Mouse (Mus musculus) gastrocnemius, adult 8-10 months (tissue): ENCODE measurements around the gene Sos2. TPM values are rescaled to one million over a fixed set of nuclear protein-coding genes. Genes with fewer than 3 reads are reported as not detected.
"Not testable (repeated sequence)": the region's sequence is repeated elsewhere in the genome, so short reads cannot be mapped to it uniquely, and the experiment has no call there.

Source experiments
- DNase-seq, 2 experiments: peaks; one replicate each; pipeline ENCODE4 v3.0.0; 2022; ENCODE audit warnings: low spot score in 2 of 2
- total RNA-seq, 4 experiments: library from RNA; stranded (reverse); gene quantifications; 2 replicates each; pipeline ENCODE4 v1.2.4; 2022

Sos2 gene
- total RNA-seq, 4 experiments from 2014 or later, result 53.2 to 59.9 (median 55.7) TPM

DNA sequence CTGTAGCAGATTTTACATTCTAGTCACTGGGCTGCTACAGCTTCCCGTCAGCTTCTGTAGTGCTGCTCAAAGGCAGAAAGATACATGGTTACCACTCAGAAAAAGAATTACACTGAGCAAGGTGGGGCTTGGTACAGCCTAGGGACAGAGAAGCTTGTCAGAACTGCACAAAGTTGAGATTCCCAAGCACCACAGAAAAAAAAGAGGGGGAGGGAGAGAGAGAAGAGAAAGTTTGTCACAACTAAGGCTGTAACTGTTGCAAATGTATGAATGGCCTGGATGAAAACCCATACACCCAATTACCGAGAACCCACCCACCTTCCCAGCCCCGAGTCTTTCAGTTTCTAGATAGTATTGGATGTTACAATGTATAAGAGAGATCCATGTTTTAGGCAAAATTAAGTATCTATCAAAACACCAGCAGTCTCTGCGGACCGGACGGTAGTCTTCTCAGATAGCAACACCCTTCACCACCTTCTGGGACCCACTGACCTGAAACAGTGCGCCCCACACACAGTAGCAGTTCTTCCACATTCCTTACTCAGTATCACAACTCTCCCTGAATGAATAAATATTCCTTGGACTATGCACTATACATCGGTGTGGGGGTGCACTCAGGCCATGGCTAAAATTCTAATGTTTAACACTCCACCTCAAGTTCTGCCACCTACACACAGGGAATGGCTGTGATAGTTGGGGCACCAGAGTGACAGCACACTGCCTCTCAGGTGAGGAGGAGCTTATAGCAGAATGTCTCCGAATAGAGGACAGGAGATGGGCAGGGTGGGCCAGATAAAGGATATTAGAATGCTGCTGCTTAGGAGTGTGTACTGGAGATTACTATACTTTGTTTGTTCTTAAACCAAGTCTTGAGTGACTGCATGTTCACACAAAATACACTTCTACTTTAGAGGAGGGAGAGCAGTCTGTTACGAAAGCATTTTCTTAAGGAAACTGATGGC, 6.8 kb downstream of the Sos2 start:
- no peak for DNase-seq

DNA sequence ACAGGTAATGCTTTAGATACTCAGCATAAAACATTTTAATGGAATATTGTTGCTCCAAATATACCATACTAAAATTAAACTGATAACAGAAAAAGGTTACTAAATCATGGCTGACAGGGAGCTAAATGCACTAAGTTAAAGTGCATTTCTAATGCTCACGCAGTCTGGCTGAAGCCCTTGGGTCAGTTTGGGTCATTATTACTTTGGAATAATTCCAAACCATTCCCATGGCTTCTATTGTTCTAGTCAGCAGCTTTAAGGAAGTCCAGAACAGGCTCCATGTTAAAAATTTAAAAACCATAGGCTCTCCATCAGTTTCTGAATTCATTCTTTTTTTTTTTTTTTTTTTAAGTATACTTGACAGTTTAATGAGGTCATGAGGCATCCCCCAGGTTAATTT, 7.5 kb downstream of the Sos2 start:
- DNase-seq, result no peak

DNA sequence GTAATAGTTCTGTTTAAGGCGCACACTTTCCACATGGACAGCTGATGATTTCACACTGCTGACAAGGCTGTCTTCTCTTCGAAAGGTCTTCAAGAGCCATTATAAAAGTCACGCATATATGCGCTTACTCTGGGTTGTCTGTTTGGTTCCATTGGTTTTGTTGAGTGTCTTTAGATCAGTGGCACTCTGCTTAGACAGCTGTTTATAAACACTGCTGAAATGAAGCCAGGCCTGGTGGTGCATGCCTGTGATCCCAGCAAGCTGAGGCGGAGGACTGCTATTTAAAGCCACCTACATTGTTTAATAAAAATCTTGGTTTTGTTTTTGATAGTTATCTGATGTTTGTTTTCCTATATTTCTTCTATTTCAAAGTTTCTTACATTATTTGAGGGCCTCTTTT, 14.9 kb downstream of the Sos2 start:
- DNase-seq, result no peak

DNA sequence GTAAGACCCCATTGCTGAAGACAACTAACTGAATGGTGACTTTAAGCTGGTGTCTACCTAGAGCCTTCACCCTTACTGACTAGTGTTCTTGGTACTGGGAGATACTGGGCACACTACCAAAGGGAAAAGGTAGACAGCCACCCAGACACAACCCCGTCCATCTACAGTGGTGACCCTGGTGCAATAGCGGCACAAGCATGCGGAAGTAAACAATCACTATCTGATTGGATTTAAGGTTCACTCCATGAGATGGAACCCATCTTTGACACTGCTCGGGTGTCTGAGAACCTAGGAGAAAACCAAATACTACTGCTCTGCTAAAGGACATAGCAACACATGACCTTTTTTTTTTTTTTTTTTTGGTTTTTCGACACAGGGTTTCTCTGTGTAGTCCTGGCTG, 20.0 kb downstream of the Sos2 start:
- DNase-seq, result no peak

DNA sequence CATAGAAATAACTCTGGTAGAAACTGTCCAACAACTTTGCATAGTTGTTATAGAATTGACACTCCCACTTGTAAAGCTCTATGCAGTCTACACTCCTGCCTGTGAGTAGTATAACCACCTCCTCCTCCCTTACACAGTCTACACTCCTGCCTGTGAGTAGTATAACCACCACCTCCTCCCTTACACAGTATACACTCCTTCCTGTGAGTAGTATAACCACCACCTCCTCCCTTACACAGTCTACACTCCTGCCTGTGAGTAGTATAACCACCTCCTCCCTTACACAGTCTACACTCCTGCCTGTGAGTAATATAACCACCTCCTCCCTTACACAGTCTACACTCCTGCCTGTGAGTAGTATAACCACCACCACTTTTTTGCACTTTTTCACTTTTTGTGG, 27.7 kb downstream of the Sos2 start:
- not testable (repeated sequence) for DNase-seq

DNA sequence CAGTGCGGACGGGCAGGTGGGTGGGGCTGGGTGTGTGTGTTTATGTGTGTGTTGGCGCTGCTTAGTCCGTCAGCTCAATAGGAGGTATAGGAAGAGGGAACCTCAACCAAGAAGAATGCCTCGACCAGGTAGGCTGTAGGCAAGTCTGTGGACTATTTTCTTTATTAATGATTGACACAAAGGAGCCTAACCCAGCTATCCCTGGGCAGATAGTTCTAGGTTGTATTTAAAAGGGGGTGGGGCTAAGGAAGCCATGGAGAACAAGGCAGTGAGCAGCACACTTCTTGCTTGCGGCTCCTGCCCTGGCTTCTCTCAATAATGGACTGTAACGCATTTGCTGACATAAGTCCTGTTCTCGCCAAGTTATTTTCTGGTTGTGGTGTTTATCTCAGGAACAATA, 32.1 kb downstream of the Sos2 start:
- DNase-seq, result no peak

DNA sequence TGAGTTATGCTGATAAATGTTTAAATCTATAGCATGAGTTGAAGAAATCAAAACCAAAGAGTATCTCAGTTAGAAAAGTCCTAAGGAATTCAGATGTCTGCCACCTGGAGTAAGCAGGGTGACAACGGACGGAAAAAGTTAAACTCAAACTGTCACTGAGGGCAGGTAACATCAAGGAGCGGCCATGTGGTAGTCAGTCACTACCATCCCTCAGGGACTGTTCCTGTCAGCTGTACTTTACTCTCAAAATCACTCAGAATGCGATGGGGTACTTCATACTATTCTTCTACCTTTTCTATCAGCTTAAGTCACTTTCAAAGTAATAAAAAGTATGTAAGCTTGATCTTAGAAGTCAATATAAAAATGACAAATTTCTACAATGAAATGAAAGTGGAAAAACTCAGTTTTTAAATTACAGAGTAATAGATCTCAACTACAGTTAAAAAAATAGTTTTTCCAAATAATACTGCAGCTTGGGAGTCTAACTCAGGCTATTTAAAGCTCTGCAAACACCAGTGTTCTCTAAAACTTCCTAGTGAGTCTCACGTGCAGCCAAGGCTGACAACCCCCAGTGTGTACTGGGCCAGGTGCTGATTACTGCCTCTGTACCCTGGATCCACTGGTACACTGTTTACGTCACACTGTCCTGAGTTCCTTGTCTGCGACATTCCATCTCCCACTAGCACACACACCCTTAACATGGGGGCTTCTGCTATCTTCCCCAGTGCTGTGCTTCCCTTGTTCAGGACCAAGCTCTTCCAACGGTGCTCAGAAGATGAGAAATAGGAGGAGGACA, 35.6 kb downstream of the Sos2 start:
- DNase-seq, result no peak

DNA sequence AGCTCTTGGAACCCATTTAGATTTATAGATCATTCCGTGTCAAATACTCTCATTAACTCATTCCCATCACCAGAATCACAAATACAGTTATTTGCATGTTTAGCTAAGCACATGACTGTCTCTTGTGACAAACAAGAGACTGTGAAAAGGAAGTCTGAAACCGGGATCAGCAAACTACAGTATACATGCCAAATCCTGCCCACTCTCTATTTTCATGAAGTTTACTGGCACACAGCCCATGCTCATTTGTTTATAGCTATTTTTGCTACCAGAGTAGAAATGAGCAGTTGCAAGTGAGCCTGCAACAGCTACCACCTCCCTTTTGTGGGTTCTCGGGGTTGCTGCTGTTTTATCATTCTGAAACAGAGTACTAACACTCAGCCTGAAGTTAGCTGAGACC, 36.8 kb downstream of the Sos2 start:
- DNase-seq, result no peak

DNA sequence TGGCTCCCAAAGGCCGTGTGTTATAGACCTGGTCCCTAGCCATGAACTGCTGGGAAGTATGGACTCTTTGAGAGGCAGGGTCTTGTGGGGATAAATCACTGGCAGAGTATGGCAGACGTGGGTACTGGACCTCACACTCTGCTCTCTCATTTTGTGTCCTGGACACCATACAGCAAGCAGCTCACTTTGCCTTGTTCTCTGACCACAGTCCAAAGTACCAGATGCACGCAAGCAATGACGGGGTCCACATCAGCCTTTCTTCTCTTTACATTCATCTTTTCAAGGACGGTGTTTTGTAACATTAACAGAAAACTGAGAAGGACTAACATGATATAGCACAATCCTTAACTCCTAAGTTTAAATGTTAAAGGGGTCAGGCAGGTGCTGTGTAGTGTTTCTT, 38.8 kb downstream of the Sos2 start:
- no peak for DNase-seq

DNA sequence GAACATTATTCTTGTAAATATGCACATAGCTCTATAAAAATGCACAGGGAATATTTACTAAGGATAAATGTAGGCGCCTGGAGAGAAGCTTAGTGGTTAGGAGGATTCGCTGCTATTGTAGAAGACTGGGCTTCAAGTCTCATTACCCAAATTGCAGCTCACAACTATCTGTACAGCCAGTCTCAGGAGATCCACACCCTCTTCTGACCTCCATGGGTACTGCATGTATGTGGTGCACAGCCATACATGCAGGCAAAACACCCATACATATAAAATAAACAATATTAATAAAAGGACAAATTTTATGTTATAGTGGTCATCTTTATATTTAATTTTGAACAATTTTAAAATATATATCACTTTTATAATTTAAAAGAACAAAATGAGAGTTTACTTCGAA, 46.9 kb downstream of the Sos2 start:
- no peak for DNase-seq

DNA sequence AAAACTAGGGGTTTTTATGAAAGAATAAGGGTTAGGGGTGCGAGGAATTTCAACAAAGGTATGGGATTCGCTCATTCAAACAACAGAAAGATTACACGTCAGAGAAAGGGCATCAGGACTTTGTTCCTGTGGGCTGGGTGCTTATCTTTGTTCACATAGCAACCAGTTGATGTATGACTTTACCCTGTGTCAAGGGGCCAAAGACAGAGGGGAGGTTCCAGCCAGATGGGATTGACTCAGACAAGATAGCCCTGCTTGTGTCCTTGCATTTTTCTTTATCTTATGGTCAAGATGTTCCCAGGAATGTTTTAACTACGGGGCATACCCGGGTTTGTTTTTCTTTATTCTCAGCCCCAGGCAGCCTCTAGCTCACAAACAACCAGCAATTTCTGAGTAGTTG, 63.1 kb downstream of the Sos2 start:
- DNase-seq, result not testable (repeated sequence)

DNA sequence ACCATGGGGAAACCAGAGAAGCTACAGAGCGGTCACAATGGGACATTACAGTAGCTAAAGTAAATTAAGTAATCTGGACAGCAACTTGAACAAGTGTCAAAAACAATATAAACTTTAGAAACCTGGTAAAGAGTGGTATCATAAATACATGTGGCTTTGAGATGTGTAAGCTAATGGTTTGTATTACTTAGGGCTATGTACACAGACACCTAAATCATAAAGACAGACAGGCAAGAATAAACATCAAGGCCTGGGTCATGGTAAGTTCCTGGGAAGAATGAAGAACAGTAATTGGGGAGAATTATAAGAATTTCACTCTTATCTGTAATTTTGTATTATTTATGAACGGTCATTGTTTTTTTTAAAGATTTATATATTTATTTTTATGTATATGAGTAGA, 77.3 kb downstream of the Sos2 start:
- no peak for DNase-seq

DNA sequence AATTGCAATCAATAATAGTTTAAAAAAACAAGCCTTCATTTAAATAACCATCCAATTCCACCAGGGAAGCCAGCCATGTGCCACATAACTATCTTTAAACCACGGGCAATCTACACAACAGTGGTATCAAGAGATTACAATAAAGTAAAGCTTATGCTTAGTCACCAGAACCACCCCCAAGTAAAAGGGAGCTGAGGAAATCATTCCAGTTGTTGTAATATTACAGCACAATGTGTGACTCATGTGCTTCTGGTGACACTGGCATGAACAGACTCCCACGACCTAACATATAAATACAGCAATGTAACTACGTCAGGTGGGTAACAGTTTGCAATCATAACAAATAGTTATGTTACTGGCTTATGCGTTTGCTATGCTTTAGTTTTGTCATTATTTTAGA, 84.2 kb downstream of the Sos2 start:
- no peak for DNase-seq

DNA sequence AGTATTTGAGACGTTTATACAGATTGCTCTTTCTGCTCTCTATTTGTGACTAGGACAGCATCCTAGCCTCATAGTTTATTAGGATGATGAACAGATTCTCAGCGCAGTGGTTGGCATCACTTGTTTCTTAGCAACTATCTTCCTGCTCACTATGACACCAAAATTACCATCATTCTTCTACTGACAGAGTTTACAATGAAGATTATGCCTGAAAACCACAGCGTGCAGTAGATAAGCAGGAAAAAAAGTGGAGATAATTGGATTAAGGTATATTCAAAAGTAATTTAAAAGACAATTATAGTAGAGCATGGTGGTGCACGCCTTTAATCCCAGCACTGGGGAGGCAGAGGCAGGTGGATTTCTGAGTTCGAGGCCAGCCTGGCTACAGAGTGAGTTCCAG, 88.5 kb downstream of the Sos2 start:
- DNase-seq, result no peak

DNA sequence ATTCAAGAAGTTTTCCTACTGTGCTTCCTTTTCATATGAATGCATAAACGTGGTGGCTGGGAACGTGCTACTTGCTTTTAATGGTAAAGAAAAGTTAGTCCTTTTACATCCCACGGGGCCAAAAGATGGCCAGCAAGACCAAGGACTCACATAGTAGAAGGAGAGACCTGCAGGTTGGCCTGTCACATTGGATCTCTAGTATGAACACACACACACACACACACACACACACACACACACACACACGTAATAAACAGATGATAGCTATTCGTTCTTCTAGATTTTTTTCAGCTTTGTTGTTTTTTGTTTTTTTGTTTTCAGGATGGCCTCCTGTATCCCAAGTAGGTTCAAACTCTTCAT, 98.4 kb downstream of the Sos2 start:
- no peak for DNase-seq

DNA sequence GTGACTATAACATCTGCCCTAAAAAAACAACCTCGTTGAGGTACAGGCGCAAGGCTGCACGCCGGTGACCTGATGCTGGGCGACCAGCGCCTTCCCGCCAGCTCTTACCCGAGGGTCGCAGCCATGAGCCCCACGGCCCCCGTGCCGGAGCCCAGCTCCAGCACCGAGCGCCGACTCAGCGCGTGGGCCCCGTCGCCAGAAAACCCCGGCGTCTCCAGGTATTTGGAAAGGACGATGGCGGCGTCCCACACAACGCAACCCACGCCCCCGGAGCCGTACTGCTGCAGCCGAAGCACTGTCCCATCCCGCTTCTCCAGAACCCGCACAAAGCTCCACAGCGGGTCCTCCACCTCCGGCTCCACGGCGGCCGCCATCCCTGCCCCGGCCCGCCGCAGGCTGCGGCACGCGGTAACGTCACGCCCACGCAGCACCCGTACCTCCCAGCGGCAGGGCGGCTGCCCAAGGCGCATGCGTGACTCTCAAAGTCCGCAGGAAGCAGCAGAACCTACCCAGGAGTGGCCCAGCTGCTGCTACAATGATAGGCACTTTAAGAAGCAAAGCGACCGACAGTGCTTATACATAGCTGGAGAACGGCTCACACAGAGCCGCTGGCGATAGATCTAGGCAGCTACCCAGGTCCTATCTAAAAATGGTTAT, 98.9 kb downstream of the Sos2 start, which contains the start of gene Vcpkmt:
Gene Vcpkmt (minus strand): TSS at position 416 of the 657 bp plus-strand sequence.
- DNase-seq, result peak; percentile 52 to 79

DNA sequence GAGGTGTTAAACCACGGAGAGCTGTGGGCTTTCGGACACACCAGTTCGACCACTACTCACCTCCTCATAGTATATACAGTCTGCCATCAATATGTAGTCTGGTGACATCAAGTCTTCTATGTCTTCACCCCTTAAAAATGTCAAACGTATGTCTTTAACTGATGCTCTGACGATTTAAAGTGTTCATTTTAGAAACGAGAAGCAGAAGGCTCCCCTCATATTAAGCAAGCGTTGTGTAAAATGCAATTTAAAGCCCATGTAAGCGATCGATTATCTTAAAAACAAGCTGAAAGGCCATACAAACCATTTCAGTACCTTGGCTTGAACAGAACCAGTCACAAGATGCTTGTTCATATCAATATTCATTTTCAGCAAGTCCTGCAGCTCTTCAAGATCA, 99.4 kb downstream of the Sos2 start:
- DNase-seq, result no peak

DNA sequence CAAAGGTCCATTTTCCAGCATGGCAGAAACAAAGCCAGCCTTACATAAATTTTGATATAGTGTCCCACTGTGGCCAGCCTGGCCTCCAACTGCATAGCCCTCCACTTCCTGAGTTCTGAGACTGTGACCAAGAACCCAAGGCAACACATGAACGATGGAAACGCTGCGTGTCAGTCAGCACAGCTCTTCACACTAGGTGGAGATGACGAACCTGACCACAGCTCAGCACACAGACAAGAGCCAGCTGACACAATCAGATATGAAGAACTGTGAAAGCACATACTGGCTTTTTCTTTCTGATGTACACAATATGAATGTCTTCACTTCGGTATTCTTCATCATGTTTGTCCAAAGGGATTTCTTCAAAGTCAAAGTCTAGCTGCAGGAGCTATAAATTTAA, 102.0 kb downstream of the Sos2 start:
- DNase-seq, result no peak

DNA sequence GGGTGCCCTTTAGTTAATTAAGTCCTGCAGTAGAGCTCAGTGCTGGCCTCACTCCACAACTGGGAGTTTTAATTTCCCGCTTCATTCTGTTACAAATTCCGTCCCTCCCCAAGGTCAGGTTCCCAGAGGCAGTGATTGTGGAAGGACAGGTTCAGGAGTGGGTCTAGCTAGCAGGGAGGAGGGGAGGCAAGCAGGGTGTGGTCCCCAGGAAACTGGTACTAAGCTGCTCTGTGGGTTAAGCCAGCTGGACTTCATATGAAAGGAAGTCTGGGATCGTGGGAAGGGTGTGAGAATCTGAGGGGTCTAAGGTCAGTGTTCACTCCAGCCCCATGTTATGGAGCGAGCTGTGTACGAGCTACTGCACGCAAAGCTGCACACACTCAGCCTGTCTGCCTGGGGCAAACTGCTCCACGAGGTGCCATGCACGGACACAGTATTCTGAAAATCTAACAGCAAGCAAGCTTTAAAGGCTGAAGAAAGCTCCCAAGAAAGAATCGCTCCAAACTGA, 105.5 kb downstream of the Sos2 start:
- no peak for DNase-seq

DNA sequence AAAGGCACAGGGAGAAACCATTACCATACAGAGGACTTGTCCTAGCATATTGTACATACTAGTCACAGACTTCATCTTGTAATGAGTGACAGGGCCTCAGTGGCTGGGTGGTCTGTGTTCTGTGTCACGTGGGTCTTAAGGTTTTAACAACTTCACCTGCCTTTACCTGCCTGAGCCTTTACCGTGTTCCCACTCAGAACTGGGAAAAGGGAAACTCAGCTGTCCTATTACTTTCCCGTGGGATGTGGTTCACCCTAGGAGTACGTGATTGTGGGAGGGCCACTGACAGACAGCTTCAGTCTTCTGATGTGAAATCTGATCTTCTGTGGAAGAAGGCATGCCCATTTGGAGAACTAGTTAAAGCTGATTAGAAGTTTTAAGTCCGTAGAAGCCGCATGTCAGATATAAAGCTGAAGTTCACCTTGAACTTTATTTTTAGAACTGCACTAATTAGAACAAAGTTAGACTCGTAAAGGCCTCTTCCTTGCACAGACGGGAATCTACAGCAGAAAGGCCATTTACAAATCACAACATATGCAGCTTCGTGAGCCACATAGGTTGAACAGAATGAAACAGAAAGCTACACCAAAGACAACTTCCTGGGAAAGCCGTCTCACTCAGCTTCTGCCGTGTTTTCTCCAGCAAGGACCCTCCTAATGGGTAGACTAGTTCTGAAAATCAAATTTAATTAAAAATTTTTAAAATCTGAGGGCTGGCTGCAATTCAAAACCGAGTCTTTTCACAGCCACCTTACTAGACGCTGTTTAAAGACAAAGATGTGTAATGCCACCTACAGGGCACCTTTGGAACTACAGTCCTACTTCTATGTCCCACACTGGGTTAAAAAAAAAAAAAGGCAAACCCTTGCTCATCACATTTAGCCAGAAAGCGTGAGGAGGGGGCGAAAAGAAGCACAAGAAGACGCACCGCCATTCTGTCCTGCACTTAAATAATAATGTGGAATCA, 107.5 kb downstream of the Sos2 start:
- peak; percentile 62 to 72 for DNase-seq

DNA sequence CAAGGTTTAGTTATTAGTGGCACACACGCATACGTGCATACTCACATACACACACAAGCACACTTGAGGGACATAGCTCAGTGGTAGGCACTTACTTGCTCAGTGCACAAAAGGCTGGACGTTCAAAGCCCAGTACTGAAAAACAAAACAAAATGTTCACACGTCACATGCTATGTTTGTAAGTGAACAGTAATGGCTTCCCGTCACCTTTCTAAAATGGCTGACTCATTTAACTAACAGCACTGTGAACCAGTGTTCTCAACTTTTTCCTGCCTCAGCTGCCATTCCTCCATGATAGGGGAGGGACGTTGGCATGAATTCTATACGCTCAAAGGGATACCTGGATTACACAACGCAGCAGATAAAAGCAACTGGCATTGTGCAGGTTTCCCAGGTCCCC, 108.4 kb downstream of the Sos2 start:
- DNase-seq, result no peak
